Mouse (Mus musculus) layer of hippocampus, adult 2 months (tissue): ENCODE results near the gene Cdt1. TPM values are rescaled to one million over a fixed set of nuclear protein-coding genes. Genes with fewer than 3 reads are reported as not detected.

Experiments
- DNase-seq, 2 experiments: peaks; one replicate each; pipeline ENCODE4 v3.0.0; 2022; ENCODE audit warnings: low spot score in 2 of 2
- H3K27ac ChIP-seq: fragments of 200-600 bp; 2 replicates; pipeline ENCODE4 v1.8.1; 2022
- H3K4me3 ChIP-seq: fragments of 200-600 bp; 2 replicates; pipeline ENCODE4 v1.8.1; 2022; ENCODE audit warnings: mild to moderate bottlenecking
- CTCF ChIP-seq: fragments of 200-600 bp; conservative IDR thresholded peaks from 2 replicates; pipeline ENCODE4 v1.8.1; 2022; ENCODE audit warnings: antibody characterized with exemption, mild to moderate bottlenecking, moderate library complexity
- total RNA-seq, 2 experiments: library from RNA; stranded (reverse); gene quantifications; 2 replicates each; pipeline ENCODE4 v1.2.3; 2021

Gene Cdt1
- total RNA-seq, 2 experiments from 2014 or later: 1.3 to 1.6 TPM

GRCm38 (mm10) chr8:122537812-122538211 lies 30.0 kb upstream of the Cdt1 start:
- Histone ChIP-seq H3K27ac (no peak overlapping the region), H3K4me3 (no peak overlapping the region)
- no peak for DNase-seq
- TF ChIP-seq CTCF: no peak

DNA sequence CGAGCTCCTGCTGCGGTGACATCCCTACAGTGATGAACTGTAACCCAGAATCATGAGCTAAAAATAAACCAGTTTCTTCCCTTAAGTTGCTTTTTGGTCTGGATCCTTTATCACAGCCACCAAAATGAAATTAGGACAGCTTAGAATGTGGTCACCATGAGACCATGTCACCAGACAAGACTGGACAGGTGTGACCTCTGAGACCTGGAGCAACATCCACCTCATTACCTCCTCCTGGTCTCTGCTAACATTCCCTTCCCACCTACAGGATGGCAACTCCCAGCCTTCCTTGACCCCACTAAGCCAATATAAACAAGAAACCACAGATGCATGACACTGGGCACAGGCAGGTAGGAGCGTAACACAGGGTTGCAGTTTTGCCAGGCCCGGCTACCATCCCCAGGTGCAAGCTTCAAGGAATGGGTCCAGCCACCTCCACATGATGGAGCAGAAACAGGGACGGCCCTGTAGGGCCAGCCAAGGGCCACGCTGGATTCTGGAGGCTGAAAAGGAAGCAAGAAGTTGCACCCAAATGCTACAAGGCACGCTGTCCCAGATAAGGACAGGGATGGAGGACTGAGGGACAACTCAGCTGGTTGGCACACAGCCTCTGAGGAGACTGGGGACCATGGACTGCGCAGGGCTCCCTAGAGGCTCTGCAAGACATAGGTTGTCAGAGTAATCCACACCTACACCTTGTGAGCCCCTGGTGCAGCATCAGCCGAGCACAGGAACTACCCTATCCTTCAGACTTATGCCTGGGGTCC lies 29.3 kb upstream of the Cdt1 start:
- no peak overlapping the region for H3K27ac ChIP-seq
- no peak for TF ChIP-seq CTCF
- no peak for DNase-seq
- H3K4me3 ChIP-seq: no peak overlapping the region

DNA sequence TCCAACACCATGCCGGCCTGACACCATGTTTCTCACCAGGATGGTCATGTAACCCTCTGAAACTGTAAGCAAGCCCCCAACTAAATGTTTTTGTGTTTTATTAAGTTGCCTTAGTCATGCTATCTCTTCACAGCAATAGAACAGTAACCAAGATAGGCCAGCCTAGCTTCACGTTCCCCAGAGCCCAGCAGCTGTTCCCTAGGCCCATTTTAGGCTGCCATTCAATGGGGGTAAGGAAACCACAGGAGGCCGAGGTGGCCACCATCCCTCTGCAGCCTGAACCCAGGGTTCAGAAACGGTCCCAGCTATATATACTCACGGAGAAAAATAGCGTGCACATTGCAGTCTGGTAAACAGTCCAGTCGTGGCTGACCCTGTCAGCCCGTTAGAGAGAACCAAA lies 23.7 kb upstream of the Cdt1 start:
- no peak overlapping the region for H3K27ac ChIP-seq
- no peak for DNase-seq
- H3K4me3 ChIP-seq: no peak overlapping the region
- TF ChIP-seq CTCF: no peak

DNA sequence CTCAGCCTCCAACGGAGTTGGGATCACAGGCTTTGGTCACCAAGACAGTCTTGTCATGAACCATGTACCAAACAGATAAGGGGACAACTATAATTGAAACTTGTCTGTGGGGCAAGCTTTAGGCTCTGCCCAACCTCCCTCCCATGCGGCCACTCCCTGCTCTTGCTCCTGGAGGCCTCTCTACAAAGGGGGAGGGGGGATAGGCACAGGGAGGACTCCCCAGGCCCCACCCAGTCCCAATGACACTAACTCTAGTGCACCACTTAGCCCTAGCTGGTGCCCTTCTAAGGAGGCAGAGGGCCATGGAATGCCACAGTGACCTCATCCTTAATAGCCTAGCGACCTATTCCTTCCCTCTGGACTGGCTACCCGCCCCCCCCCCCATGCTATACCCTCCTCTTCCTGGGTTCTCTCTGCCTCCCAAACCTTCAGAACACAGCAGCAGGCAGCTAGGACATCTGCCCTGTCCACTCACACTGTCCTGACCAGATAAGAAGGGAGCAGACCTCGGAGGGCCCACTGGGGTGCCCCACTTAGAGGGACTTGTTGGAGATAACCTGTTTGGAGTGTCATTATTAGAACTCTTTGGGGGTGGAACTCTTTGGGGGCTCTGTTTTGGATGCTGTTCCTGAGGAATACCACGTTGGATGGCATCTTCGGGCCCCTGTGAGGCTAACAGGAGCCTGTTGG lies 21.6 kb upstream of the Cdt1 start:
- H3K27ac ChIP-seq: no peak overlapping the region
- TF ChIP-seq CTCF: no peak
- no peak overlapping the region for H3K4me3 ChIP-seq
- DNase-seq: no peak

DNA sequence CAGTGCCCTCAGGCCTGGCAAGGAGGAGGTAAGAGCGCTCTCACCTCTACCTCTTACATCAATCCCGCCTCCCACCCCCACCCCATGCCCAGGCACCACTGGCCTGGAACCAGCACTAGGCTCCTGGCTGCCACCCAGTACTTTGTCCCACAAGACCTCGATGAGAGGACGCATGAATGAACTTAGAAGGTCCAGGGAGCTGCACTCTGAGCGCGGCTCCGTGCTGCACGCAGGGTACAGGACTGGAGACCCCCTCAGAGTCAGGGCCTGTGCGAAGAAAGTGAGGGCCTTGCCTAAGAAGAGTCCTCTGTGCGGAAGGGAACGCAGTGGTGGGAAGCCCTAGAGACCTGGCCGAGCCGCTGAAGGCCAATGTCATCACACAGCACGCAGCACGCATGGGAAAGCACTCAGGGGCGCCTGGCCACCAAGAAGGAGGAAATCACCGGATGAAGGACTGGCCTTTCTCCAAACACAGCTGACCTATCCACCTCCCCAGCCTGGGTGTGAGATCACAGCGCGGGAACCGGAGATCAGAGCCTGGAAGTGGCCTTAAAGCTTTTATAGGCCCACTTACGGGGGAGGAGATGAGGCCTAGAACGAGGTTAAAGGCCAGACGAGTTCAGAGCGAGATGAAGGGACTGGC lies 20.9 kb upstream of the Cdt1 start:
- no peak overlapping the region for H3K4me3 ChIP-seq
- no peak overlapping the region for H3K27ac ChIP-seq
- no peak for TF ChIP-seq CTCF
- no peak for DNase-seq

GRCm38 (mm10) chr8:122547815-122548214 lies 20.0 kb upstream of the Cdt1 start:
- no peak overlapping the region for H3K27ac ChIP-seq
- TF ChIP-seq CTCF: no peak
- DNase-seq: no peak
- no peak overlapping the region for H3K4me3 ChIP-seq

- Histone ChIP-seq H3K27ac (no peak overlapping the region), H3K4me3 (no peak overlapping the region)
- TF ChIP-seq CTCF: no peak
- DNase-seq: no peak
These were observed 19.5 kb upstream of the Cdt1 start for GRCm38 (mm10) chr8:122548331-122548730.

- H3K4me3 ChIP-seq: no peak overlapping the region
- H3K27ac ChIP-seq: no peak overlapping the region
- TF ChIP-seq CTCF: no peak
- no peak for DNase-seq
These were observed 18.9 kb upstream of the Cdt1 start for GRCm38 (mm10) chr8:122548891-122549439.

- no peak for DNase-seq
- TF ChIP-seq CTCF: no peak
- H3K27ac ChIP-seq: peak overlapping the region; percentile 46; the same call in 1 of the 2 replicates
- peak overlapping the region; percentile 46 for H3K4me3 ChIP-seq
These were observed 17.4 kb upstream of the Cdt1 start for GRCm38 (mm10) chr8:122550234-122550994.

- peak overlapping the region; percentile 46 for H3K4me3 ChIP-seq
- DNase-seq: no peak
- peak overlapping the region; percentile 46; the same call in 1 of the 2 replicates for H3K27ac ChIP-seq
- TF ChIP-seq CTCF: no peak
These were observed 16.9 kb upstream of the Cdt1 start for GRCm38 (mm10) chr8:122550995-122551264.

DNA sequence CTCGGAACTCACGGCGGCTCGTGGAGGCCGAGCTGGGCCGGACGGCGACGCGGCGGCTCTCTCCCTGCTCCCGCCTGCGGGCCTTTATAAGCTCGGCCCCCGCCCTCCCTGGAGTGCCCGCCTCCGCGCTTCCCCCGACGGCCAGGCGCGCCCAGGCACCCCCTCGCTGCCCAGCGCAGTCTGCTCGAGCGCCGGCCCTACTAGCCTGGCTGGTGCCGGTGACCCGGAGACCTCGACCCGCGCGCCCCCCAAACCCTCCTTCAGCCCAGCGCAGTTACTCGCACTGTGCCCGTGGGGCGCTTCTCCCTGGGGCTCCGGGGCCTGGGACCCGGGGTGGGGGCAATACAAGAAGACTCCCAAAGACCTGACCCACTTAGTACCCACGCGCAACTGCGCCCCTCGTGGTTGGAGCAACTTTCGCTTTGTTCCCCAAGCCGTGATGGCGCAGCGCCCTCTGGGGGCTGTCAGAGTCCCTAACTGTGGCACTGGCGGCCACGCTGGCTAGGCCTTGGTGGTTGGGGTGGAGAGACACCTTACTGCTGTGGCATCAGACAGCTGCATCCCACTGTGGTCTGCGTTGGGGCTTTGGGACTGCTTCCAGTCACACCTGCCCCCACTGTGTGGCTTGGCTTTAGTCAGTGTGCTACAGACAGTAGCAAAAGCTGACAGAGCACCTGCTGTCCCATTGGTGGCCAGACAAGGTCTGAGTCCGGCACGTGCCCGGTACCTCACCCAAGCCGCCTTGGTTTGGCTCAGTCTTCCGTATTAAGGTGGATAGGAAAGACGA lies 16.4 kb upstream of the Cdt1 start, which contains the start of gene Piezo1:
TSS of gene Piezo1 (minus strand) at position 65 of the 787 bp plus-strand sequence.
- peak; percentile 99 for TF ChIP-seq CTCF
- DNase-seq: peak; percentile 64 to 82
- Histone ChIP-seq H3K4me3 (peak within 1 kb of the TSS; percentile 46), H3K27ac (peak within 1 kb of the TSS; percentile 68; the same call in 1 of the 2 replicates)

- TF ChIP-seq CTCF: no peak
- Histone ChIP-seq H3K4me3 (no peak overlapping the region), H3K27ac (no peak overlapping the region; the same call in 1 of the 2 replicates)
- DNase-seq: peak; percentile 73 to 83
These were observed 13.0 kb upstream of the Cdt1 start for GRCm38 (mm10) chr8:122554786-122555185.
